Mouse (Mus musculus) myocyte (in vitro differentiated cells): ENCODE measurements at regions not wholly inside any gene's neighbourhood (a gene's known extent, or its start where the extent isn't known, plus 50 kb on each side); places are given as distances from the start of the nearest gene placed in this dataset.

ENCODE experiments used
- H3K27me3 ChIP-seq: one replicate; pipeline ENCODE4 v1.6.1; 2011; ENCODE audit not compliant: control insufficient read depth, insufficient read depth, insufficient read length
- H3K36me3 ChIP-seq: one replicate; pipeline ENCODE4 v1.6.1; 2011; ENCODE audit not compliant: control insufficient read depth, insufficient read depth
- H3K4me2 ChIP-seq: one replicate; pipeline ENCODE4 v1.6.1; 2011; ENCODE audit warnings: low read depth, control low read depth
- H3K4me3 ChIP-seq: one replicate; pipeline ENCODE4 v1.5.1; 2011; ENCODE audit warnings: mild to moderate bottlenecking, control low read depth, moderate library complexity
- H3K79me2 ChIP-seq: one replicate; pipeline ENCODE4 v1.6.1; 2011; ENCODE audit not compliant: control insufficient read depth, insufficient read depth
- H3ac ChIP-seq: one replicate; pipeline ENCODE4 v1.6.1; 2011; ENCODE audit not compliant: control insufficient read depth, insufficient read length
- CEBPB ChIP-seq: IDR thresholded peaks from 2 replicates; pipeline ENCODE4 v1.6.1; 2011; ENCODE audit warnings: mild to moderate bottlenecking, moderate library complexity; ENCODE audit not compliant: poor library complexity, insufficient read depth, severe bottlenecking
- E2F4 ChIP-seq: IDR thresholded peaks from one replicate; pipeline ENCODE4 v1.6.1; 2011; ENCODE audit warnings: mild to moderate bottlenecking, control low read depth, moderate library complexity; ENCODE audit not compliant: insufficient read depth
- MAX ChIP-seq: IDR thresholded peaks from one replicate; pipeline ENCODE4 v1.6.1; 2011; ENCODE audit warnings: low read depth, mild to moderate bottlenecking, control low read depth
- MYOD1 ChIP-seq, 3 experiments: IDR thresholded peaks; one replicate each; pipeline ENCODE4 v1.6.1; 2011; ENCODE audit warnings: control low read depth in 2 of 3, low read depth in 2 of 3, mild to moderate bottlenecking in 2 of 3, moderate library complexity in 1 of 3; ENCODE audit not compliant: insufficient read length in 2 of 3, control insufficient read depth in 1 of 3
- MYOG ChIP-seq, 3 experiments: IDR thresholded peaks; one replicate each; pipeline ENCODE4 v1.6.1; 2011; ENCODE audit warnings: control low read depth in 2 of 3, low read depth in 2 of 3, mild to moderate bottlenecking in 2 of 3; ENCODE audit not compliant: insufficient read length in 2 of 3, control insufficient read depth in 1 of 3, insufficient read depth in 1 of 3
- POLR2A ChIP-seq: IDR thresholded peaks from one replicate; pipeline ENCODE4 v1.6.1; 2011; ENCODE audit warnings: low read depth, mild to moderate bottlenecking, control low read depth, moderate library complexity; ENCODE audit not compliant: insufficient read length
- POLR2AphosphoS2 ChIP-seq: IDR thresholded peaks from one replicate; pipeline ENCODE4 v1.6.1; 2011; ENCODE audit warnings: low read depth, control low read depth; ENCODE audit not compliant: insufficient read length
- REST ChIP-seq: IDR thresholded peaks from one replicate; pipeline ENCODE4 v1.6.1; 2011; ENCODE audit warnings: mild to moderate bottlenecking, control low read depth, moderate library complexity; ENCODE audit not compliant: insufficient read depth, insufficient read length
- SRF ChIP-seq: IDR thresholded peaks from one replicate; pipeline ENCODE4 v1.6.1; 2011; ENCODE audit warnings: low read depth; ENCODE audit not compliant: control insufficient read depth, insufficient read length
- TCF12 ChIP-seq: IDR thresholded peaks from one replicate; pipeline ENCODE4 v1.6.1; 2011; ENCODE audit warnings: mild to moderate bottlenecking, control low read depth; ENCODE audit not compliant: poor library complexity, insufficient read depth, severe bottlenecking
- TCF3 ChIP-seq: IDR thresholded peaks from one replicate; pipeline ENCODE4 v1.6.1; 2011; ENCODE audit warnings: low read depth, control low read depth; ENCODE audit not compliant: insufficient read length
- USF1 ChIP-seq: IDR thresholded peaks from one replicate; pipeline ENCODE4 v1.6.1; 2011; ENCODE audit warnings: low read depth, mild to moderate bottlenecking, control low read depth, moderate library complexity

DNA sequence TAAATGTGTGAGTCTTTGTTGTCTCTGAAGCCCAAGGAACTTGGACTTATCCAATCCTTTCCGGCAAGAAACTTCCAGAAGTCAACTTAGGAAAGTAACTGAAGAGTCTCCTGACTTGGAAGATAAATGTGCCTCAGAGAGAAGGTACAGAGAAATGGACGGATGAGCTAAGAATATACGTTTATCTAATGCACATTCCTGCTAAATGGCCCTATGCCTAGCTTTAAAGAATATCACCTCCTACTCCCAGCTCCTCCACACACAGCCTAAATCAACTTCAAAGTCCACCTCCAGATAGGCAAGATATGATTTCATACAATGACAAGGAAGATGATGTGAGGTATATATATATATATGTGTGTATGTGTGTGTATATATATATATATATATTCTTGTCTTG lies 492.1 kb upstream of the Dppa4 start:
- Histone ChIP-seq H3K36me3 (no peaks in the 10 kb centered on the region), H3ac (no peak overlapping the region), H3K4me3 (no peak overlapping the region), H3K79me2 (no peaks in the 10 kb centered on the region), H3K4me2 (no peak overlapping the region), H3K27me3 (no peaks in the 10 kb centered on the region)
- no peak for TF ChIP-seq SRF
- TF ChIP-seq E2F4 = no peak
- TF ChIP-seq TCF3 = no peak
- TF ChIP-seq POLR2A = no peak
- no peak for TF ChIP-seq MYOD1 (IDR thresholded peaks at IDR 0.05; ENCODE audit: control insufficient read depth in 1 of 3, insufficient read length in 2 of 3, low read depth in 2 of 3)
- no peak for TF ChIP-seq USF1
- no peak for TF ChIP-seq POLR2AphosphoS2
- no peak for TF ChIP-seq CEBPB
- TF ChIP-seq MAX = no peak
- TF ChIP-seq MYOG (IDR thresholded peaks at IDR 0.05; ENCODE audit: control insufficient read depth in 1 of 3, insufficient read depth in 1 of 3, insufficient read length in 2 of 3, low read depth in 2 of 3) = no peak
- no peak for TF ChIP-seq TCF12
- no peak for TF ChIP-seq REST

DNA sequence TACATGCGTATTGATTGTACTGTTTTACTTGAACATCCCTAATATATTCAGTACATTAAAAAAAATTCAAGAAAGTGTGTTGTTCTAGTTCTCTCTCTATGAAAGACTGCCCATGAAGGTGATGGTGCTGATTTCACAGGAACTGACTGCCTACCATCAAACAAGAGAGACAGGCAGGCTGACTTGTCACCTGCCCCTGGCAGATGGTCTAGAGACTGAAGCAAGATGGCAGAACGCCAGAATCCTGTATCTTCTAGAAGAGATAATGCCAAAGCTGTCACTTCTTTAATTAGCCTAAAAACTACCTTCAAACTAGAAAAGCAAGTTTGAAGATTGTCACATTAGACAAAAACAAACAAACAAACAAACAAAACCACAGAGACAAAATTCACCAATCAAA lies 484.7 kb upstream of the Dppa4 start:
- H3K36me3 ChIP-seq = no peaks in the 10 kb centered on the region
- no peak overlapping the region for H3K4me2 ChIP-seq
- no peak overlapping the region for H3K4me3 ChIP-seq
- H3K27me3 ChIP-seq = no peaks in the 10 kb centered on the region
- no peak overlapping the region for H3ac ChIP-seq
- no peak for TF ChIP-seq MAX
- TF ChIP-seq TCF3 = no peak
- no peak for TF ChIP-seq E2F4
- no peak for TF ChIP-seq REST
- no peak for TF ChIP-seq CEBPB
- no peak for TF ChIP-seq POLR2A
- TF ChIP-seq MYOD1 (IDR thresholded peaks at IDR 0.05; ENCODE audit: control insufficient read depth in 1 of 3, insufficient read length in 2 of 3, low read depth in 2 of 3) = no peak
- no peak for TF ChIP-seq USF1
- TF ChIP-seq TCF12 = no peak
- no peak for TF ChIP-seq SRF
- TF ChIP-seq POLR2AphosphoS2 = no peak
- no peaks in the 10 kb centered on the region for H3K79me2 ChIP-seq

DNA sequence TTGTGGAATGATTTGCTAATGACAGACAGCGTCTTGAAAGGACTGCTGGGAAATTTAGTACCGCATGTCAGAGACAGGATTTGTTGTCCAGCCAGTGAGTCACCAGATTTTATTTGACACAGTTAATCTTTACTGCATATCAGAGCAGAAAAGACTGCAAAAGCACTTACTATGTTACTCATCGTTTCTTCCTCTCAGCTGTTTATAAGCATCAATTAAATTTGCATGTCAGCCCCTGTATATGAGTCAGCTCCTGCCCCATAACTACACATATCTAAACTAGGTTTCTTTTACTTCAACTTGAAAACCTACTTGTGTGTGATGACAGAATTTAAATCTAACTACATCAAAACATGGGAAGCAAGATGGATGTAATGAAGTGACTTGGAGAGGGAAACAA lies 440.4 kb upstream of the Dppa4 start:
- Histone ChIP-seq H3K36me3 (no peaks in the 10 kb centered on the region), H3ac (no peak overlapping the region), H3K27me3 (no peaks in the 10 kb centered on the region), H3K4me3 (no peak overlapping the region), H3K79me2 (no peaks in the 10 kb centered on the region), H3K4me2 (peak overlapping the region; percentile 60)
- TF ChIP-seq MAX (no peak), MYOD1 (IDR thresholded peaks at IDR 0.05; ENCODE audit: control insufficient read depth in 1 of 3, insufficient read length in 2 of 3, low read depth in 2 of 3) (peak in 2 of 3 experiments; percentile 1 to 46), SRF (no peak)

DNA sequence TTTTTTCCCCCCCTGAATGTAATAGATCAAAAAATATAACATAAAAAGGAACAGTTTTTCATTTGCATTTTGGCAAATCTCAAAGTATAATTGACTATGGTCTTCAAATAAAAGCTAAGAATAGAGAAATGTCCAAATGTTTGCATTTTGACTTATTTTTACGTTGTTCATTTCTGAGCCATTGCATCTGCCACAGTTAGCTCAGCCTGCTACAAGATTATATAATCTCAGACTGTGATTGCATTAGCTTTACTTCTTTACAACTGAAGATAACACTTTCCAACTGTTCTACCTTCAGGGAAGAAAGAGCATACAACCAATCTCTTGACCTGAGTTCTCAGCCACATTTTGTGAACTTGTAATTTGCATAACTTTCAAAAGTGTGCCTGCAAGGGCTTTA lies 431.9 kb upstream of the Dppa4 start:
- H3K4me2 ChIP-seq = no peak overlapping the region
- H3K36me3 ChIP-seq = no peaks in the 10 kb centered on the region
- H3ac ChIP-seq = no peak overlapping the region
- no peaks in the 10 kb centered on the region for H3K27me3 ChIP-seq
- H3K4me3 ChIP-seq = no peak overlapping the region
- no peak for TF ChIP-seq SRF
- TF ChIP-seq POLR2AphosphoS2 = no peak
- no peak for TF ChIP-seq POLR2A
- TF ChIP-seq MYOG (IDR thresholded peaks at IDR 0.05; ENCODE audit: control insufficient read depth in 1 of 3, insufficient read depth in 1 of 3, insufficient read length in 2 of 3, low read depth in 2 of 3) = no peak
- TF ChIP-seq USF1 = no peak
- no peak for TF ChIP-seq REST
- no peaks in the 10 kb centered on the region for H3K79me2 ChIP-seq

DNA sequence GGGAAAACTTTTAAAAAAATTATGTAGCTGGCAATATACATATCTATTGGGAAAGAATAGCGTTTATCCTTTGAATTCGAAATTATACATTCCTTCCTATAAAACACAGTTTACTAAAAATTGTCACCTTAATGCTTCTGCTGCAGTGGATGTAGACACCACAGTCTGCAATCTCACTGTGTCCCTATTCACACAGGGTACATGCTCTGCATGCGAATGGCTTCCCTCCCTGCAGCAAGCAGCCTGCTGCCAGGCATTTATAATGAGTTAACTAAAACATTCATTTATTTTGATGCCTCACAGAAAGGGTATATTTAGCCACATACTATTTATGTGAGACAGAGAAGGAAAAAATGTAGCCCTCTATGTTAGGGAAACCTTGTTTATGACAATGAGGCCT lies 423.7 kb upstream of the Dppa4 start:
- no peaks in the 10 kb centered on the region for H3K27me3 ChIP-seq
- TF ChIP-seq TCF3 (no peak), REST (no peak), POLR2AphosphoS2 (no peak), SRF (no peak), USF1 (no peak), CEBPB (no peak), MYOD1 (IDR thresholded peaks at IDR 0.05; ENCODE audit: control insufficient read depth in 1 of 3, insufficient read length in 2 of 3, low read depth in 2 of 3) (no peak), E2F4 (no peak), MYOG (IDR thresholded peaks at IDR 0.05; ENCODE audit: control insufficient read depth in 1 of 3, insufficient read depth in 1 of 3, insufficient read length in 2 of 3, low read depth in 2 of 3) (no peak), POLR2A (no peak), TCF12 (no peak), MAX (no peak)

More for the DNA sequence above, 423.7 kb upstream of the Dppa4 start:
- no peak overlapping the region for H3ac ChIP-seq
- no peaks in the 10 kb centered on the region for H3K79me2 ChIP-seq
- H3K4me2 ChIP-seq = no peak overlapping the region
- H3K4me3 ChIP-seq = no peak overlapping the region
- H3K36me3 ChIP-seq = no peaks in the 10 kb centered on the region
